Mouse (Mus musculus) kidney, embryonic 16.5 days (tissue): ENCODE measurements around the gene Lsamp. TPM values are rescaled to one million over a fixed set of nuclear protein-coding genes. Genes with fewer than 3 reads are reported as not detected.

Source experiments
- ATAC-seq: fragments of 200-750 bp; cut with Nextera tagmentation; 2 replicates; pipeline ENCODE4 v1.8.0; 2017; ENCODE audit warnings: moderate TSS enrichment; ENCODE audit not compliant: low FRiP score, low TSS enrichment
- H3K27ac ChIP-seq: fragments of 300-500 bp; sonication (generic); 2 replicates; pipeline ENCODE4 v1.5.1; 2014; ENCODE audit warnings: low read length
- H3K27me3 ChIP-seq: fragments of 300-500 bp; sonication (generic); 2 replicates; pipeline ENCODE4 v1.6.1; 2014; ENCODE audit warnings: low read length, control low read depth, mixed read lengths; ENCODE audit not compliant: insufficient read depth
- H3K36me3 ChIP-seq: fragments of 300-500 bp; sonication (generic); 2 replicates; pipeline ENCODE4 v1.6.1; 2014; ENCODE audit warnings: low read length, control low read depth, mixed read lengths; ENCODE audit not compliant: insufficient read depth
- H3K4me1 ChIP-seq: fragments of 300-500 bp; sonication (generic); 2 replicates; pipeline ENCODE4 v1.6.1; 2014; ENCODE audit warnings: low read length, control low read depth, mixed read lengths; ENCODE audit not compliant: insufficient read depth
- H3K4me2 ChIP-seq: fragments of 300-500 bp; sonication (generic); replicated peaks from 2 replicates; pipeline ENCODE4 v1.6.1; 2014; ENCODE audit warnings: low read depth, low read length
- H3K4me3 ChIP-seq: fragments of 300-500 bp; sonication (generic); 2 replicates; pipeline ENCODE4 v1.5.1; 2014; ENCODE audit warnings: mild to moderate bottlenecking, low read length
- H3K9ac ChIP-seq: fragments of 300-500 bp; sonication (generic); replicated peaks from 2 replicates; pipeline ENCODE4 v1.6.1; 2014; ENCODE audit warnings: low read length
- H3K9me3 ChIP-seq: fragments of 300-500 bp; sonication (generic); 2 replicates; pipeline ENCODE4 v1.6.1; 2016; ENCODE audit warnings: low read length, control low read depth
- WGBS: fragments of 180-500 bp; shearing (Covaris S2); extraction: QIAGEN DNeasy Blood & Tissue Kit; methylation state at CpG from one replicate; pipeline ENCODE4 v1.1.7; 2014; 5-methylcytosine and 5-hydroxymethylcytosine counted together
- polyA plus RNA-seq: library from polyadenylated mRNA; unstranded; fragments of >200 nt; fragmentation: Nextera tagmentation; extraction: Ambion mirVana; gene quantifications from 2 replicates; pipeline ENCODE4 v1.2.1, GENCODE M21; 2015

The Lsamp gene
- polyA plus RNA-seq, 1 experiment from 2014 or later: 3.4 TPM

DNA sequence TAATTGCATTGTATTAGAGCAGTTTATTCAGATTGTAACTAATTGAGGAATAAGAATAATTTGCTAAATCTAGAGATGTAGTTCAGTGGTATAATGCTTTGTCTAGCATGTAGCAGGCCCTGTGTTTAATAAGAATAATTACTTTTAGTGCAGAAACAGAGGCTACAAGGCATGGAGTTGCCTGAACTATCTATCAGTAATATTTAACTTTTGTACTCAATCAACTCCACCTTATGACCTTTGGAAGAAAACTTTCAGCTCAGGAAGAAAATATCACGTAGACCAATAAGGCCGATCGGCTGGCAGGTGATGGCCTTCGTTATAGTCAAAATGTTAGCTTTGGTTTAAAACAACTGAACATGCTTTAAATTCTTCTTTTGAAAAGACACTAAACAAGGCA lies 946.4 kb downstream of the Lsamp start:
- H3K4me2 ChIP-seq: no peak overlapping the region
- WGBS: 78% methylated on average over 4 of the region's 4 CpGs
- no peak overlapping the region for H3K27ac ChIP-seq
- H3K9me3 ChIP-seq: no peaks in the 10 kb centered on the region
- no peaks in the 10 kb centered on the region for H3K4me1 ChIP-seq
- H3K27me3 ChIP-seq: no peaks in the 10 kb centered on the region
- no peak overlapping the region for H3K9ac ChIP-seq
- no peak for ATAC-seq
- H3K4me3 ChIP-seq: no peak overlapping the region
- H3K36me3 ChIP-seq: no peaks in the 10 kb centered on the region

DNA sequence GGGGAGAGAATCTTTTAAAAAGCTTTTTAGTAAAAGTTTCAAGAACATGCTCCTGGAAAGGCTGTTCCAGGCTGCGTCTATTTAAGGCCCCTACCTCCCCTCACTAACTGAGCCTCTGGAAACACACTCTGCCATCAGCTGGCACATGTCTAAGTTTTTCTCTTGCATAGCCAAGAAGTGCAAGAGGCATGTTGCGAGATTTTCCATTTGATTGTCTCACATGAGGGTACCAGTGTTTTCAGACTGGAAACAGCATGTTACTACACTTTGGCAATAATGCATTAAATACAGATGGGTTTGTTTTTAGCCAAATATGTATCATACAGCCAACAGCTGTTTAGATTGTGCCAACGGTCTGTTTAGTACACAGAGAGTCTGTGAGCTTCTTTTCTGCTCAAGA lies 958.1 kb downstream of the Lsamp start:
- H3K27ac ChIP-seq: no peak overlapping the region
- 82% methylated on average over 3 of the region's 3 CpGs for WGBS
- H3K9me3 ChIP-seq: no peaks in the 10 kb centered on the region
- no peaks in the 10 kb centered on the region for H3K27me3 ChIP-seq
- H3K9ac ChIP-seq: no peak overlapping the region
- H3K4me1 ChIP-seq: no peaks in the 10 kb centered on the region
- no peak overlapping the region for H3K4me2 ChIP-seq
- no peak overlapping the region for H3K4me3 ChIP-seq
- no peaks in the 10 kb centered on the region for H3K36me3 ChIP-seq
- ATAC-seq: no peak

DNA sequence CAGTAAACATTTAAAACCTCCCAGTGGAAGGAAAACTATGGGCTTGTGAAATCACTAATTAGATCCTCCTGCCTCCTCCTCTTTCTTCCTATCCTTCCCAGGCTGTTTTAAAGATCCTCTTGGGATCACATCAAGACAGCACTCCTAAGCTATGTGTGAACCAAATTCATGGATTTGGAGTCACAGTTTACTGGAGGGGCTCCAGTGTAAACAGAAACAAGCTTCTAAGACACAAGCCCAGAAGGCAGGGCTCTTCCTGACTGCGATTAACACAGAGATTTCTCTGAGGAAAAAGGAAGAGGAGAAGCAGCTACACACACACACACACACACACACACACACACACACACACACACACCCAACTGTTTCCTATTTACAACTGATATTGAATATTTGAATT lies 961.7 kb downstream of the Lsamp start:
- Histone ChIP-seq H3K9me3 (no peaks in the 10 kb centered on the region), H3K27me3 (no peaks in the 10 kb centered on the region), H3K36me3 (no peaks in the 10 kb centered on the region), H3K4me1 (no peaks in the 10 kb centered on the region), H3K9ac (no peak overlapping the region), H3K4me2 (no peak overlapping the region), H3K27ac (no peak overlapping the region), H3K4me3 (no peak overlapping the region)
- ATAC-seq: peak; percentile 80; the same call in 1 of the 2 replicates
- WGBS: 30% methylated on average over 1 of the region's 1 CpGs

GRCm38 (mm10) chr16:40948013-40948412 lies 963.9 kb downstream of the Lsamp start:
- Histone ChIP-seq H3K36me3 (no peaks in the 10 kb centered on the region), H3K4me2 (no peak overlapping the region), H3K4me1 (no peaks in the 10 kb centered on the region), H3K9ac (no peak overlapping the region), H3K4me3 (no peak overlapping the region), H3K9me3 (no peaks in the 10 kb centered on the region), H3K27me3 (no peaks in the 10 kb centered on the region), H3K27ac (no peak overlapping the region)
- no peak for ATAC-seq

DNA sequence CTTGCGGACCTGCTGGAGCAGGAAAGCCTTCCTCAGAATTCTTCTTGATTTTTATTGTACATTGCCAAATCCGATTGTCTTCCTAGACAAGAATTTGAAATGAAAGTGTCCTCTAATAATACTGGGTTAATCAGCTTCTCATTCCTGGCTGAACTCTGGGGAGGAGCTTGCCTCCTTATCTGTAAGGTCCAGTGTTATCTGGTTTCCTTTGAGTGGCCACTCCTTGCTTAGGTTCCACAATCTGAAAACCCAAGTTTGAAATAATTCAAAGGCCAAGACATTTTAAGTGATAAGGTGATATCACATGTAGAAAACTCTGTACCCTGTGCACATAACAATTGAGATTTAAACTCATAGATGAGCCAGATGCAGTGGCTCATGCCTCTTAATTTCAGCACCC lies 975.0 kb downstream of the Lsamp start:
- no peak overlapping the region for H3K4me2 ChIP-seq

GRCm38 (mm10) chr16:40960586-40960985 lies 976.4 kb downstream of the Lsamp start:
- ATAC-seq: no peak
- Histone ChIP-seq H3K4me1 (no peaks in the 10 kb centered on the region), H3K4me3 (no peak overlapping the region), H3K27ac (no peak overlapping the region), H3K9ac (no peak overlapping the region), H3K9me3 (no peaks in the 10 kb centered on the region), H3K36me3 (no peaks in the 10 kb centered on the region), H3K27me3 (no peaks in the 10 kb centered on the region), H3K4me2 (no peak overlapping the region)
- WGBS: 75% methylated on average over 1 of the region's 1 CpGs

More for the DNA sequence above, 975.0 kb downstream of the Lsamp start:
- Histone ChIP-seq H3K4me1 (no peaks in the 10 kb centered on the region), H3K9ac (no peak overlapping the region), H3K27ac (no peak overlapping the region), H3K36me3 (no peaks in the 10 kb centered on the region), H3K9me3 (no peaks in the 10 kb centered on the region), H3K4me3 (no peak overlapping the region), H3K27me3 (no peaks in the 10 kb centered on the region)
- ATAC-seq: no peak
- WGBS: 83% methylated on average over 2 of the region's 2 CpGs

DNA sequence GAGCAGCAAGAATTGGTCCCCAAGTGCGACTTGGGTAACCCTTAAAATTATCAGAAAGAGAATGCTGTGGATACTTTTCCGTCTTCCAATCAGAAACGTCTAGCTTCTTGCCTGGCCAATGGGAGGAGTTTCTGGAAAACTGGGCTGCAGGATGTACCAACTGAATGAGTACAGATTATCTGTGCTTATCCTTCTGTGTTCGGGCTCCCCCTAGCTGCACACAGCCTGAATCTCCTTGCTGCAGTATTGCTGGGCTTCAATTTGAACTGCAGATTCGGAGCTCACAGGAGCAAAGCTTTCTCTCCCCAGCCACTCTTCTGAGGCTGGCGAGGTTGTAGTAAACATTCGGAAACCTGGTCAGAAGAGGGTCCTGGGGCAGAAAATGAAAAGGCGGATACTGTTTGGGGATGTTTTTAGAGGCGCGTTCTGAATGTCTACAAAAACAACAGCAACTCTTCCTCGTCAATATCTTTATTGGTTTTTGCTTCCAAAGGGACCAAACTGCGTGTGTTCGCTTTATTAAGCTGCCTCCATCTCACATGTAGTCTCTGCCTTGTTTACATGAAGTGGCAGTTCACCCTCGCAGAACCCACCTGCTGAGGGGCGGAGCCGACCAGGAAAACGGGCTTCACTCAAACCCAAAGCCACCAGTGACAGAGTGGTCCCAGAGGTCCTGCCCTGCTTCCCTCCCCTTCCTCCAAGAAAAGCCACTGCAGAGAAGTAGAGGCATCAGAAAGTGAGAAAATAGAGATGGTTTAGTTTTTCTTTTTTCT lies 984.1 kb downstream of the Lsamp start:
- Histone ChIP-seq H3K9me3 (no peaks in the 10 kb centered on the region), H3K4me3 (peak overlapping the region; percentile 27), H3K9ac (peak overlapping the region; percentile 9; the same call in 1 of the 2 replicates), H3K27me3 (no peaks in the 10 kb centered on the region), H3K4me1 (no peaks in the 10 kb centered on the region), H3K27ac (no peak overlapping the region), H3K36me3 (no peaks in the 10 kb centered on the region), H3K4me2 (peak overlapping the region; percentile 48)
- whole genome bisulfite sequencing: 21% methylated on average over 17 of the region's 17 CpGs
- ATAC-seq: peak; percentile 99

- ATAC-seq: no peak
- Histone ChIP-seq H3K4me2 (no peak overlapping the region), H3K9ac (no peak overlapping the region), H3K27ac (no peak overlapping the region), H3K9me3 (no peaks in the 10 kb centered on the region), H3K4me1 (no peaks in the 10 kb centered on the region), H3K27me3 (no peaks in the 10 kb centered on the region), H3K4me3 (no peak overlapping the region), H3K36me3 (no peaks in the 10 kb centered on the region)
- WGBS: 40% methylated on average over 3 of the region's 3 CpGs
Observed at GRCm38 (mm10) chr16:40971382-40971781, 987.2 kb downstream of the Lsamp start.

DNA sequence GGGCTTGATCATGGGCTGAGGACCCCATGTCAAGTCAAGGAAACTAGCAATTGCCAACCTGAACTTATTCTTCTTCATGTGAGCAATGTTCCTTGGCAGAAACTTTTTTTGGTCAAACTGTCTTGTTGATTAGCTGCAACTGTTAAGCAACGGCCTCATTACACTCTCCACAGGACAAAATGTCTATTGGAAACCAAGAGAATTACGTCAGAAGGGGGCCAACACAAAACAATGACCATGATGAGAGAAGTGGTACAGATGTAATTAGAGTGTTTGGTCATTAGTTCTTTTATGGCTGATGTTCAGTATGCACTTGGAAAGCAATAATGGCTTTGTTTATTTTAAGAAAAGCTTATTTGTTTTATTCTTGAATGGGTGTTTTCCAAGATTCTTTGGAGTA lies 989.9 kb downstream of the Lsamp start:
- no peak overlapping the region for H3K4me3 ChIP-seq
- 61% methylated on average over 2 of the region's 2 CpGs for WGBS
- H3K4me2 ChIP-seq: no peak overlapping the region
- H3K27me3 ChIP-seq: no peaks in the 10 kb centered on the region
- H3K36me3 ChIP-seq: no peaks in the 10 kb centered on the region
- no peak overlapping the region for H3K27ac ChIP-seq
- no peaks in the 10 kb centered on the region for H3K4me1 ChIP-seq
- no peak for ATAC-seq
- no peak overlapping the region for H3K9ac ChIP-seq
- H3K9me3 ChIP-seq: no peaks in the 10 kb centered on the region

DNA sequence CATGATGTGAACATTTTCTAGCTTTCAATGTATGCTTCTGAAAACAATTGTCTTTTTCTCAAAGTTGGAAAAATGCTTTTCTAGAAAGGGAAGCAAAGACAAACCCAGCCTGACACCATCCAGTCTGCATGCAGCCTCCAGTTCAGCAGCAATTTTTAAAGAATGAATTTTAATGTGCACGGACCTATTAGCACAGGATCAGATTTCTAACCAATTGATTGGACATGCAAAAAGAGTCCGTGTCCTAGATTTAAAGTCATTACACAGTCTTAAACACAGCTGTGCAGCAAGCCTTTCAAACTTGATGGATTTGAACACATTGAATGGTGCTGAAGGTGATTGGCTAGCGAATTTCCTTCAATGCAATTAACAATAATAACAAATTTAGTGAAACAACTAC lies 998.9 kb downstream of the Lsamp start:
- no peaks in the 10 kb centered on the region for H3K27me3 ChIP-seq
- no peak overlapping the region for H3K27ac ChIP-seq
- no peaks in the 10 kb centered on the region for H3K9me3 ChIP-seq
- H3K36me3 ChIP-seq: no peaks in the 10 kb centered on the region
- no peak overlapping the region for H3K9ac ChIP-seq
- no peak overlapping the region for H3K4me2 ChIP-seq
- WGBS: 56% methylated on average over 3 of the region's 3 CpGs
- no peaks in the 10 kb centered on the region for H3K4me1 ChIP-seq
- no peak overlapping the region for H3K4me3 ChIP-seq
- ATAC-seq: no peak
